Mouse (Mus musculus) intestine, embryonic 14.5 days (tissue): ENCODE results near the gene Wdr1. TPM values are rescaled to one million over a fixed set of nuclear protein-coding genes. Genes with fewer than 3 reads are reported as not detected.

ENCODE experiments used
- ATAC-seq: fragments of 200-750 bp; cut with Nextera tagmentation; replicated peaks from 2 replicates; pipeline ENCODE4 v1.8.0; 2017; ENCODE audit warnings: low read depth, moderate number of reproducible peaks, moderate TSS enrichment, moderate library complexity; ENCODE audit not compliant: low FRiP score, low TSS enrichment
- DNase-seq: peaks from one replicate; pipeline ENCODE4 v3.0.0-alpha.2; 2018; ENCODE audit warnings: low spot score
- H3K27ac ChIP-seq: fragments of 300-500 bp; sonication (generic); 2 replicates; pipeline ENCODE4 v1.5.1; 2014; ENCODE audit warnings: low read depth, mild to moderate bottlenecking, control low read depth
- H3K27me3 ChIP-seq: fragments of 300-500 bp; sonication (generic); replicated peaks from 2 replicates; pipeline ENCODE4 v1.6.1; 2014; ENCODE audit warnings: low read length, control low read depth; ENCODE audit not compliant: control insufficient read depth, insufficient read depth
- H3K36me3 ChIP-seq: fragments of 300-500 bp; sonication (generic); 2 replicates; pipeline ENCODE4 v1.6.1; 2014; ENCODE audit warnings: low read length, control low read depth; ENCODE audit not compliant: control insufficient read depth, insufficient read depth
- H3K4me1 ChIP-seq: fragments of 300-500 bp; sonication (generic); replicated peaks from 2 replicates; pipeline ENCODE4 v1.6.1; 2014; ENCODE audit warnings: low read length, control low read depth, mixed read lengths; ENCODE audit not compliant: control insufficient read depth, insufficient read depth
- H3K4me2 ChIP-seq: fragments of 300-500 bp; sonication (generic); 2 replicates; pipeline ENCODE4 v1.6.1; 2014; ENCODE audit warnings: low read length
- H3K4me3 ChIP-seq: fragments of 300-500 bp; sonication (generic); 2 replicates; pipeline ENCODE4 v1.5.1; 2014; ENCODE audit warnings: low read depth, low read length, control low read depth, mixed read lengths
- H3K9ac ChIP-seq: fragments of 300-500 bp; sonication (generic); 2 replicates; pipeline ENCODE4 v1.6.1; 2014; ENCODE audit warnings: mild to moderate bottlenecking, low read length
- H3K9me3 ChIP-seq: fragments of 300-500 bp; sonication (generic); 2 replicates; pipeline ENCODE4 v1.6.1; 2016; ENCODE audit warnings: low read length, control low read depth; ENCODE audit not compliant: control insufficient read depth
- WGBS: fragments of 180-500 bp; shearing (Covaris S2); extraction: QIAGEN DNeasy Blood & Tissue Kit; methylation state at CpG from one replicate; pipeline ENCODE4 v1.1.7; 2014; 5-methylcytosine and 5-hydroxymethylcytosine counted together
- polyA plus RNA-seq: library from polyadenylated mRNA; unstranded; fragments of >200 nt; fragmentation: Nextera tagmentation; extraction: Ambion mirVana; gene quantifications from 2 replicates; pipeline ENCODE4 v1.2.1, GENCODE M21; 2014

Wdr1 gene
- polyA plus RNA-seq, 1 experiment from 2014 or later: 246 TPM

DNA sequence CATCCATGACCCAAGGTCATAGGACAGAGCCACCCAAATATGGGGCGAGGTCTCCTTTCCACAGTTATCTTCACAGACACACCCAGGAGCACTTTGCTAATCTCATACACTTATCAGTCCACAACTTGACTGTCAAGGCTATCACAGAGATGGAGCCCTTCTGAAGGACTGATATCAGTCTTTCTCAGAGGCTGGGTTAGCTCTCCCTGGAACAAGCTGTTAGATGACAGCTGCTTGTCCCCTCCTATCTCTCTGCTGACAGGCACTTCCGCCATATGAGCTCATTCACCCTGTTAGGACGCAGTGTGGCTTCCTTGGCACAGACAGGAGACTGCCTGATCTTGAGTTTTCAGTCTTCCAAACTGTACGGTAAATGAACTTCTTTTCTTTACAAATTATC, 53.5 kb downstream of the Wdr1 start:
- no peak for ATAC-seq
- Histone ChIP-seq H3K9me3 (0 out of 2 replicates have a peak, but pooled peaks cover 2% of the 10 kb centered on the region), H3K4me3 (no peak overlapping the region), H3K27ac (no peak overlapping the region), H3K9ac (no peak overlapping the region), H3K27me3 (no peaks in the 10 kb centered on the region), H3K36me3 (no peaks in the 10 kb centered on the region), H3K4me1 (no peaks in the 10 kb centered on the region), H3K4me2 (no peak overlapping the region)
- DNase-seq: no peak
- WGBS: 82% methylated on average over 4 of the region's 4 CpGs

GRCm38 (mm10) chr5:38505435-38505765, 57.6 kb downstream of the Wdr1 start:
- no peak overlapping the region for H3K4me2 ChIP-seq
- H3K36me3 ChIP-seq: no peaks in the 10 kb centered on the region
- WGBS: 71% methylated on average over 3 of the region's 3 CpGs
- no peaks in the 10 kb centered on the region for H3K27me3 ChIP-seq
- DNase-seq: no peak
- H3K4me3 ChIP-seq: no peak overlapping the region
- H3K27ac ChIP-seq: no peak overlapping the region
- H3K4me1 ChIP-seq: no peaks in the 10 kb centered on the region
- ATAC-seq: no peak
- 0 out of 2 replicates have a peak, but pooled peaks cover 2% of the 10 kb centered on the region for H3K9me3 ChIP-seq
- H3K9ac ChIP-seq: no peak overlapping the region

DNA sequence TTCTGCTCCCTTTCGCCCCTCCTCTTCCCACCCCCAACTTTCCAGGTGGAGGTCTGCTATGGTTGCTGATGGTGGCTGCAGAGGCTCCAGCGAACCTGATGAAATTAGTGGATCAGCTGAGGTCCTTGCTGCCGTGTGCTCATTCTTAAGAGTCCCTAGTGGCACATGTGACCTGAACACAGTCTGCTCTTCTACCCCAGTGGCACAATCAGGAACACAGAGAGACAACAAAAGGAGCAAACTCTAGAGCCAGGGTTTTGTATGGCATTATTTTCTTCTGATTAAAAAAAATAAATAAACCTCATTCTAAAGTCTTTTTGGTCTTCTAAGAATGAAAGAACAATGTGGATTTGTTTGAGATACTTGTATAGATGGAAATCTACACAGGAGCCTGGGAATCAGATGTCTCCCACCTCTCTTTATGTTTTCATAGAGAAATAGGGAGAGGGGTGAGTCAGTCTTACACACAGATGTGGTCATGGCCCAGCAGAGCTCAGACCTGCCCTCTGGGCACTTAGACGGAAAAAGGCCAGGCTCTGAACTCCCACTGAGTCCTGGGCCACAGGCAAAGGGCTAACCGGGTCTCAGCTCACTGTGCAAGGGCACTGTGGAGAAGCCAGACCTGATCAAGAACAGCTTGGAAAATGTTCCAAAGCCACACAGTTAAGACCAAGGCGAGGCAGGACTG, 58.1 kb downstream of the Wdr1 start:
- WGBS: 70% methylated on average over 6 of the region's 6 CpGs
- no peak for ATAC-seq
- no peak overlapping the region for H3K4me2 ChIP-seq
- H3K9ac ChIP-seq: no peak overlapping the region
- H3K36me3 ChIP-seq: no peaks in the 10 kb centered on the region
- H3K9me3 ChIP-seq: 0 out of 2 replicates have a peak, but pooled peaks cover 2% of the 10 kb centered on the region
- H3K4me1 ChIP-seq: no peaks in the 10 kb centered on the region
- no peak overlapping the region for H3K27ac ChIP-seq
- no peak overlapping the region for H3K4me3 ChIP-seq
- no peaks in the 10 kb centered on the region for H3K27me3 ChIP-seq
- no peak for DNase-seq

- ATAC-seq (no peak), DNase-seq (no peak)
- WGBS: 75% methylated on average over 1 of the region's 1 CpGs
- H3K4me2 ChIP-seq: no peak overlapping the region
- H3K4me3 ChIP-seq: no peak overlapping the region
- H3K9me3 ChIP-seq: no peaks in the 10 kb centered on the region
- no peaks in the 10 kb centered on the region for H3K27me3 ChIP-seq
- H3K27ac ChIP-seq: no peak overlapping the region
- no peaks in the 10 kb centered on the region for H3K4me1 ChIP-seq
- no peaks in the 10 kb centered on the region for H3K36me3 ChIP-seq
- no peak overlapping the region for H3K9ac ChIP-seq
Observed at GRCm38 (mm10) chr5:38504116-38504515, 58.9 kb downstream of the Wdr1 start.

DNA sequence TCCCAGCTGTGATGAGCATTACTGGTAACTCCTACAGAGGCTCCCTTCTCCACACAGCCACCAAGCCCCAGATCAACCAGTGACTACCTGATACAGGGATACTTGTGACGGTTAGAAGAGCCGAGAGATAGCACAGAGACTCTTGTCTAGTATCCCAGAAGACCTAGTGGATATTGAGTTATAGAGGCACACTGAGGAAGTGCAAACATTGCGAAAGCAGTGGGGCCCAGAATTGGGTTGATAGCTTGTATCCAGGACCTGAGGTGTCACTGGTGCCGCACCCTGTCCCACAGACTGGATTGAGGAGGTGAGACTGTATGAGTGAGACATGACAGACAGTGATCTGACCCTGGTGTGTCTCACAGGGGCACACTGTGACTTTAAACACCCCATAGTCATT, 60.0 kb downstream of the Wdr1 start, which contains the start of gene Slc2a9:
Gene Slc2a9, minus strand, starts transcription at position 152 of the 400 bp plus-strand sequence.
- ATAC-seq (no peak), DNase-seq (no peak)
- H3K9ac ChIP-seq: no peak within 1 kb of the TSS
- WGBS: 81% methylated on average over 4 of the region's 4 CpGs
- no peak within 1 kb of the TSS for H3K27ac ChIP-seq
- H3K27me3 ChIP-seq: no peaks in the 10 kb centered on the region
- H3K36me3 ChIP-seq: no peaks in the 10 kb centered on the region
- H3K4me1 ChIP-seq: no peaks in the 10 kb centered on the region
- no peaks in the 10 kb centered on the region for H3K9me3 ChIP-seq
- H3K4me2 ChIP-seq: no peak within 1 kb of the TSS
- no peak within 1 kb of the TSS for H3K4me3 ChIP-seq

DNA sequence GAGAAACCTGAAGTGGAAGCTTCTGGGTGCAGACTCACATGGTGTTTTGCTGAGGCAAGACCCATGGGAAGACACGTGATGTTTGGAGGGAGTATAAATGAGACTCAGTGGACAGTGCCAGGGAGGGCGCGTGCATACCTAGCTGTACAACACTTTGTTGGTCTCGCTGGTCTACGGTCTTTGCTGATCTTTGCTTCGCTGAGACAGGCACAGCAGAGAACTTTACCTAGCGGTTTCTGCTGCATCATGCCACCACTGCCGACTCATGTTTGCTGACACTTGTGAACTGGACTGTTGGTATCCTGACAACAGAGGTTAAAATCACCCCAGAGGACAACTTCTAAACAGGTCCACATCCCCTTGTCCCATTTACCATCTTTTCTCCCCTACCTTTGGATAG, 63.0 kb downstream of the Wdr1 start:
- no peak overlapping the region for H3K27ac ChIP-seq
- DNase-seq (no peak), ATAC-seq (no peak)
- no peaks in the 10 kb centered on the region for H3K4me1 ChIP-seq
- no peaks in the 10 kb centered on the region for H3K9me3 ChIP-seq
- no peaks in the 10 kb centered on the region for H3K27me3 ChIP-seq
- no peak overlapping the region for H3K9ac ChIP-seq
- H3K4me3 ChIP-seq: no peak overlapping the region
- H3K4me2 ChIP-seq: no peak overlapping the region
- WGBS: 91% methylated on average over 8 of the region's 8 CpGs
- H3K36me3 ChIP-seq: no peaks in the 10 kb centered on the region

- no peaks in the 10 kb centered on the region for H3K27me3 ChIP-seq
- no peak overlapping the region for H3K9ac ChIP-seq
- no peaks in the 10 kb centered on the region for H3K9me3 ChIP-seq
- WGBS: 83% methylated on average over 7 of the region's 7 CpGs
- no peaks in the 10 kb centered on the region for H3K36me3 ChIP-seq
- H3K4me1 ChIP-seq: no peaks in the 10 kb centered on the region
- H3K27ac ChIP-seq: no peak overlapping the region
- DNase-seq (no peak), ATAC-seq (no peak)
- H3K4me2 ChIP-seq: no peak overlapping the region
- no peak overlapping the region for H3K4me3 ChIP-seq
Observed at GRCm38 (mm10) chr5:38499316-38499811, 63.7 kb downstream of the Wdr1 start.

DNA sequence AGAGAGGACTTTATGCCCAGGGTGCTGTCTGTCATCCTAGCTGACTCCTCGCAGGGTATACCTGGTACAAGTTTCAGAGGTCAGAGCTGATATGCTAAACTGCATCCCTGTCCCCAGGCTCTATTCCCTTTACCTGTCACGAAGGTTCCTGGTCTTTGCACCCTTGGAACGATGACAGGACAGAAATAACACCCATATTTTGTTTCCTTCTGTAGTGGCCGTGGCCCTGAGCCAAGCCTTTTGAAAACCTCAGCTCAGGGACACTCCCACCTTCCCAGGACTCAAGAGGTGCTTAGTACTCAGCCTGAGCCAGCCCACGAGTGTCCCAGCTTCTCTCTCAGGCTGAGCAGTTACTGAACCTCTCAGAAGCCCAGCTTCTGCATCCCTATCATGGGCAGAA, 64.5 kb downstream of the Wdr1 start:
- no peaks in the 10 kb centered on the region for H3K36me3 ChIP-seq
- H3K9ac ChIP-seq: no peak overlapping the region
- H3K4me2 ChIP-seq: no peak overlapping the region
- DNase-seq: no peak
- WGBS: 73% methylated on average over 5 of the region's 5 CpGs
- H3K4me3 ChIP-seq: no peak overlapping the region
- ATAC-seq: no peak
- no peaks in the 10 kb centered on the region for H3K4me1 ChIP-seq
- no peak overlapping the region for H3K27ac ChIP-seq
- H3K27me3 ChIP-seq: no peaks in the 10 kb centered on the region
- H3K9me3 ChIP-seq: no peaks in the 10 kb centered on the region

GRCm38 (mm10) chr5:38496491-38497057, 66.4 kb downstream of the Wdr1 start:
- no peak overlapping the region for H3K4me2 ChIP-seq
- H3K4me1 ChIP-seq: no peaks in the 10 kb centered on the region
- DNase-seq (no peak), ATAC-seq (no peak)
- no peaks in the 10 kb centered on the region for H3K27me3 ChIP-seq
- no peaks in the 10 kb centered on the region for H3K9me3 ChIP-seq
- H3K27ac ChIP-seq: no peak overlapping the region
- H3K9ac ChIP-seq: no peak overlapping the region
- H3K4me3 ChIP-seq: no peak overlapping the region
- H3K36me3 ChIP-seq: no peaks in the 10 kb centered on the region
- 68% methylated on average over 8 of the region's 8 CpGs for whole genome bisulfite sequencing
